Mouse (Mus musculus): ENCODE results near the gene Tekt5. TPM values are rescaled to one million over a fixed set of nuclear protein-coding genes. Genes with fewer than 3 reads are reported as not detected.

Tekt5 gene
- polyA plus RNA-seq, 1 experiment, result 6.5 TPM

DNA sequence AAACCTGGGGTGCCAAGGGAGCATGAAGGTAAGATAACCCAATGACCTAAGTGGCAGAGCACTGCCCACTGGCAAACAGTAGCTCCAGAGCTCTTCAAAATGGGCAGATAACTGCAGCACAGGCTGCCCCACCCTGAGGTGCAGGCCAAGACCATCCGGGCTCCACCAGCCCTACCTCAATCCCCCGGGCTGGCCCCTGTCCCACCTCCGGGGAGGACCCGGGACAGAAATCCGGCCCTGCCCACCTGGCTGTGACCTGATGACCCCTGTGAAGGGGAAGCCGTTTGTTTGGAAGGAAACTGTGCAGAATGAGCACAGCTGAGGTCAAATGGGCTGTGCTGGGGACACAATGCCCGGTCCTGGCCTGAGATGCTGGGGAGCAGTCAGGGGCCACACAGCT is 62.6 kb downstream of the Tekt5 start:
- TF ChIP-seq CTCF (IDR thresholded peaks at IDR 0.05; ENCODE audit: borderline replicate concordance, extremely low read depth, insufficient read depth, insufficient read length) (no peak), POLR2A (IDR thresholded peaks at IDR 0.05; ENCODE audit: borderline replicate concordance, extremely low read depth, insufficient read depth, insufficient read length, poor library complexity, severe bottlenecking) (no peak)
- no peak for DNase-seq (ENCODE audit: low read depth)

- no peak for DNase-seq (ENCODE audit: low read depth)
- TF ChIP-seq POLR2A (IDR thresholded peaks at IDR 0.05; ENCODE audit: borderline replicate concordance, extremely low read depth, insufficient read depth, insufficient read length, poor library complexity, severe bottlenecking) (no peak), CTCF (IDR thresholded peaks at IDR 0.05; ENCODE audit: borderline replicate concordance, extremely low read depth, insufficient read depth, insufficient read length) (no peak)
These were observed 64.4 kb downstream of the Tekt5 start for GRCm38 (mm10) chr16:10330586-10331495.

- TF ChIP-seq CTCF (IDR thresholded peaks at IDR 0.05; ENCODE audit: borderline replicate concordance, extremely low read depth, insufficient read depth, insufficient read length) (no peak), POLR2A (IDR thresholded peaks at IDR 0.05; ENCODE audit: borderline replicate concordance, extremely low read depth, insufficient read depth, insufficient read length, poor library complexity, severe bottlenecking) (no peak)
- no peak for DNase-seq (ENCODE audit: low read depth)
These were observed 67.5 kb downstream of the Tekt5 start for GRCm38 (mm10) chr16:10327563-10328333.

DNA sequence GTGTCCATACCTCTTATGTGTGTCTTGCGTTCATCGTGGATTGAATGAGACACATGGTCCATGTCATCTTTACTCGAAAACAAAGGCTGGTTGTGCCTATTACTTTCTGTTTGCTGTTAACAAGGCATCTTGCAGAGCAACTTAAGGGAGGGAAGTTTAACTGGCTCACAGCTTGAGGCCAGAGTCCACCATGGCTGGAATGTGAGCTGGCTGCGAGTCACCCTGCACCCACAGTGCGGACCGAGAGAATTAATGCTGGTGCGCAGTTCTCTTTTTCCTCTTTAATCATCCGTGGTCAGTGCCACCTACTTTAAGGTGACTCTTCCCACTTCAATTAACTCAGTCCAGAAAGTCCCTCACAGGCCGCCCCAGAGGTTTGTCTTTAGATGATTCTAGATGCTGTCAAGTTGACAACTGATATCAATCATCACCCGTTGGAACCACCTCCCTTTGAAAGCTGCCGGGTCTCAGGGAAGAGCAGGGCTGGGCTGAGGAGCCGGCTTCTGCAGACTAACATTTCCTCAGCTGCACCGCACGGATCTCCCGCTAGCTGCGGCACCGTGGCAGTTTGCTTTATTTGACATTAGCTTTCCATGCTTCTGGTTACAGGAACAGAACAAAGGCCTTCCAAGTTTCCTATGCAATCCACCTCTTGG is 75.2 kb downstream of the Tekt5 start:
- DNase-seq (ENCODE audit: low read depth), result no peak
- TF ChIP-seq CTCF (IDR thresholded peaks at IDR 0.05; ENCODE audit: borderline replicate concordance, extremely low read depth, insufficient read depth, insufficient read length) (no peak), POLR2A (IDR thresholded peaks at IDR 0.05; ENCODE audit: borderline replicate concordance, extremely low read depth, insufficient read depth, insufficient read length, poor library complexity, severe bottlenecking) (no peak)

GRCm38 (mm10) chr16:10317197-10317544 is 78.1 kb downstream of the Tekt5 start:
- TF ChIP-seq POLR2A (IDR thresholded peaks at IDR 0.05; ENCODE audit: borderline replicate concordance, extremely low read depth, insufficient read depth, insufficient read length, poor library complexity, severe bottlenecking) (no peak), CTCF (IDR thresholded peaks at IDR 0.05; ENCODE audit: borderline replicate concordance, extremely low read depth, insufficient read depth, insufficient read length) (no peak)
- DNase-seq (ENCODE audit: low read depth), result no peak

- no peak for TF ChIP-seq POLR2A (IDR thresholded peaks at IDR 0.05; ENCODE audit: borderline replicate concordance, extremely low read depth, insufficient read depth, insufficient read length, poor library complexity, severe bottlenecking)
- no peak for TF ChIP-seq CTCF (IDR thresholded peaks at IDR 0.05; ENCODE audit: borderline replicate concordance, extremely low read depth, insufficient read depth, insufficient read length)
- no peak for DNase-seq (ENCODE audit: low read depth)
These were observed 78.6 kb downstream of the Tekt5 start for GRCm38 (mm10) chr16:10316493-10317196.

DNA sequence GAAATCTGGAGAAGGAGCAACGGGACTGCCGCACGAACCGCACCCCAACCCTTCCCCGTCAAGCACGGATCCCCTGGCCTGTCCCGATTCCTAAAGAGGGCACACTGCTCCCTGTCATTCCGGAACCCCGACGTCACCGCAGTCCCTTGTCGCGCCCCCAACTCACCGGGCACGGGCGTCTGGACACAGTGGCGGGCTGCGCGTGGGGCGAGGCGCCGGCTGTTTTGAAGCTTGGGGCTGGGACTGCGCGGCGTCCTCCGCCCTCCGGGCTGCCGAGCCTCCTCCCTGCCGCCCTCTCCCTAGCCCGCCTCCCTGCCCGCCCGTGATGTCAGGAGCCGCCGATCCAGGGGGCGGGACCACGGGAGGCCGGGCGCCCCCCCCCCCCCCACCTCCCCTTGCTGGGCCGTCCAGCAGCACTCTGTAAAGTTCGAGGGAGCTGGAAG is 81.6 kb downstream of the Tekt5 start, which contains the start of gene Emp2:
TSS of gene Emp2 (minus strand) at position 323 of the 443 bp plus-strand sequence.
- TF ChIP-seq POLR2A (IDR thresholded peaks at IDR 0.05; ENCODE audit: borderline replicate concordance, extremely low read depth, insufficient read depth, insufficient read length, poor library complexity, severe bottlenecking) (no peak), CTCF (IDR thresholded peaks at IDR 0.05; ENCODE audit: borderline replicate concordance, extremely low read depth, insufficient read depth, insufficient read length) (no peak)
- DNase-seq (ENCODE audit: low read depth), result peak; percentile 56

- no peak for TF ChIP-seq POLR2A (IDR thresholded peaks at IDR 0.05; ENCODE audit: borderline replicate concordance, extremely low read depth, insufficient read depth, insufficient read length, poor library complexity, severe bottlenecking)
- no peak for TF ChIP-seq CTCF (IDR thresholded peaks at IDR 0.05; ENCODE audit: borderline replicate concordance, extremely low read depth, insufficient read depth, insufficient read length)
- DNase-seq (ENCODE audit: low read depth), result peak; percentile 10
These were observed 82.1 kb downstream of the Tekt5 start for GRCm38 (mm10) chr16:10313226-10313625.

DNA sequence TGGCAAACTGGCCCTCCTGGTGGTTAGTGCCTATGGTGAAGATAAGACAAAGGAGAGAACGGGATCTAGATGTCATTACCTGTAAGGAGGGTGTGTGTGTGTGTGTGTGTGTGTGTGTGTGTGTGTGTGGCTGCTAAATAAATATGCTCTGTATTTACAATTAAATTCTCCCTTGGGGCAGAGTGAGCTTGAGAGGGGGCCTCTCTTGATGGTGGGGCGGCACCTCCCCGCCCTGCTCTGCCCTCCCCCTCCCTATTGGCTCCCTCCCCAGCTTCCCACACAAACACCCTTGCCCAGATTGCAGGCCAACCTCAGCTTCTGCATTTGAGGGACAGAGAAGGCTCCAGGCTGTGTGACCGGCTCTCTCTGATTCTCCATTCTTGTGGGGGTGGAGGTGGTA is 83.3 kb downstream of the Tekt5 start:
- TF ChIP-seq POLR2A (IDR thresholded peaks at IDR 0.05; ENCODE audit: borderline replicate concordance, extremely low read depth, insufficient read depth, insufficient read length, poor library complexity, severe bottlenecking), result no peak
- TF ChIP-seq CTCF (IDR thresholded peaks at IDR 0.05; ENCODE audit: borderline replicate concordance, extremely low read depth, insufficient read depth, insufficient read length), result no peak
- no peak for DNase-seq (ENCODE audit: low read depth)

GRCm38 (mm10) chr16:10311086-10311485 is 84.2 kb downstream of the Tekt5 start:
- DNase-seq (ENCODE audit: low read depth), result no peak
- TF ChIP-seq CTCF (IDR thresholded peaks at IDR 0.05; ENCODE audit: borderline replicate concordance, extremely low read depth, insufficient read depth, insufficient read length) (no peak), POLR2A (IDR thresholded peaks at IDR 0.05; ENCODE audit: borderline replicate concordance, extremely low read depth, insufficient read depth, insufficient read length, poor library complexity, severe bottlenecking) (no peak)
